Mouse (Mus musculus) bone marrow macrophage, adult 2 months (primary cell): ENCODE data around the gene Spint1.

Source experiments
- CTCF ChIP-seq: IDR thresholded peaks from 2 replicates; pipeline ENCODE4 v1.5.1; 2012; ENCODE audit warnings: low read depth, mild to moderate bottlenecking, low read length, moderate library complexity
- POLR2A ChIP-seq: IDR thresholded peaks from 2 replicates; pipeline ENCODE4 v1.6.1; 2012; ENCODE audit warnings: mild to moderate bottlenecking, low read depth, low read length, borderline replicate concordance

GRCm38 (mm10) chr2:119297506-119297905, 60.3 kb downstream of the Spint1 start:
- TF ChIP-seq CTCF = no peak
- no peak for TF ChIP-seq POLR2A
